Mouse (Mus musculus) liver, embryonic 11.5 days (tissue): ENCODE results near the gene Fto. TPM values are rescaled to one million over a fixed set of nuclear protein-coding genes. Genes with fewer than 3 reads are reported as not detected.
A peak's percentile ranks its signal among the peaks of the same experiment; 100 is the strongest.

Experiments used
- ATAC-seq: fragments of 200-750 bp; cut with Nextera tagmentation; replicated peaks from 2 replicates; pipeline ENCODE4 v1.8.0; 2017; ENCODE audit warnings: moderate number of reproducible peaks, mild to moderate bottlenecking, moderate TSS enrichment, moderate library complexity; ENCODE audit not compliant: low FRiP score
- DNase-seq: peaks from one replicate; pipeline ENCODE4 v3.0.0-alpha.2; 2017; ENCODE audit warnings: low spot score
- H3K27ac ChIP-seq: fragments of 300-500 bp; sonication (generic); 2 replicates; pipeline ENCODE4 v1.5.1; 2014; ENCODE audit warnings: mild to moderate bottlenecking, low read depth, low read length, control low read depth
- H3K27me3 ChIP-seq: fragments of 300-500 bp; sonication (generic); replicated peaks from 2 replicates; pipeline ENCODE4 v1.6.1; 2014; ENCODE audit warnings: low read length, mixed read lengths; ENCODE audit not compliant: control insufficient read depth, insufficient read depth
- H3K36me3 ChIP-seq: fragments of 300-500 bp; sonication (generic); 2 replicates; pipeline ENCODE4 v1.6.1; 2014; ENCODE audit warnings: mild to moderate bottlenecking, low read length, moderate library complexity, mixed read lengths; ENCODE audit not compliant: control insufficient read depth, insufficient read depth
- H3K4me1 ChIP-seq: fragments of 300-500 bp; sonication (generic); replicated peaks from 2 replicates; pipeline ENCODE4 v1.6.1; 2014; ENCODE audit warnings: low read length, mixed read lengths; ENCODE audit not compliant: control insufficient read depth, insufficient read depth
- H3K4me2 ChIP-seq: fragments of 300-500 bp; sonication (generic); 2 replicates; pipeline ENCODE4 v1.6.1; 2014; ENCODE audit warnings: mild to moderate bottlenecking, control low read depth, moderate library complexity
- H3K4me3 ChIP-seq: fragments of 300-500 bp; sonication (generic); 2 replicates; pipeline ENCODE4 v1.5.1; 2014; ENCODE audit warnings: low read depth, low read length, control low read depth
- H3K9ac ChIP-seq: fragments of 300-500 bp; sonication (generic); 2 replicates; pipeline ENCODE4 v1.6.1; 2014; ENCODE audit warnings: low read depth, low read length, control low read depth
- H3K9me3 ChIP-seq: fragments of 300-500 bp; sonication (generic); 2 replicates; pipeline ENCODE4 v1.6.1; 2016; ENCODE audit warnings: low read length, inconsistent platforms, mixed read lengths; ENCODE audit not compliant: control insufficient read depth
- WGBS: fragments of 180-500 bp; shearing (Covaris S2); extraction: QIAGEN DNeasy Blood & Tissue Kit; methylation state at CpG from one replicate; pipeline ENCODE4 v1.1.7; 2014; 5-methylcytosine and 5-hydroxymethylcytosine counted together
- polyA plus RNA-seq: library from polyadenylated mRNA; unstranded; fragments of >200 nt; fragmentation: Nextera tagmentation; extraction: Ambion mirVana; gene quantifications from 2 replicates; pipeline ENCODE4 v1.2.1, GENCODE M21; 2014

The Fto gene
- polyA plus RNA-seq, 1 experiment from 2014 or later, result 56.1 TPM

DNA sequence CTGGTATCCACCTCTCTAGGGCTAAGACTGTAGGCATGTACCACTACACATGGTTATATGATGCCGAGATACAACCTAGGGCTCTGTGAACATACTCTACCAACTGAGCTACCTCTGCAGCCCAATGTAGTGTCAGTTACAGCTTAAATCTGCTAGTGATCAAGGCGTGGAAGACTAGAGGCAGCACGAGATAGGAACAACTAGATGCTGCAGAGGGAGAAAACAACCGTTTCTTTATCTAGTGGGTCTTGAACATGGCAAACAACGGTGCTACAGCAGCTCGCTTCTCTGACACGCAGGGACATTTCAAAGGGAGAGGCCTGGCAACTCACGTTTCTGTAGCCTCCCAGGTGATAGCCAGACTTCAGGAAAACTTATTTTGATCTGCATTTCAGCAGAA is 31.8 kb upstream of the Fto start:
- DNase-seq (no peak), ATAC-seq (peak; percentile 26; the same call in 1 of the 2 replicates)
- Histone ChIP-seq H3K4me3 (no peak overlapping the region), H3K9me3 (no peaks in the 10 kb centered on the region), H3K9ac (no peak overlapping the region), H3K36me3 (no peaks in the 10 kb centered on the region), H3K4me2 (no peak overlapping the region), H3K4me1 (no peaks in the 10 kb centered on the region), H3K27me3 (no peaks in the 10 kb centered on the region), H3K27ac (no peak overlapping the region)
- 66% methylated on average over 8 of the region's 8 CpGs for WGBS

- H3K27ac ChIP-seq, result no peak overlapping the region
- DNase-seq, result no peak
- no peaks in the 10 kb centered on the region for H3K27me3 ChIP-seq
- no peaks in the 10 kb centered on the region for H3K4me1 ChIP-seq
- no peak overlapping the region for H3K4me3 ChIP-seq
- no peak for ATAC-seq
- WGBS, result 79% methylated on average over 5 of the region's 5 CpGs
- H3K4me2 ChIP-seq, result no peak overlapping the region
- no peaks in the 10 kb centered on the region for H3K9me3 ChIP-seq
- no peaks in the 10 kb centered on the region for H3K36me3 ChIP-seq
- H3K9ac ChIP-seq, result no peak overlapping the region
Observed at GRCm38 (mm10) chr8:91282655-91283054, 30.7 kb upstream of the Fto start.

- DNase-seq, result no peak
- H3K4me1 ChIP-seq, result no peaks in the 10 kb centered on the region; the same call in 1 of the 2 replicates
- ATAC-seq, result no peak
- no peak overlapping the region for H3K4me2 ChIP-seq
- H3K27me3 ChIP-seq, result no peaks in the 10 kb centered on the region
- H3K4me3 ChIP-seq, result no peak overlapping the region
- no peaks in the 10 kb centered on the region for H3K36me3 ChIP-seq
- no peak overlapping the region for H3K9ac ChIP-seq
- no peaks in the 10 kb centered on the region for H3K9me3 ChIP-seq
- WGBS, result 86% methylated on average over 1 of the region's 1 CpGs
- H3K27ac ChIP-seq, result no peak overlapping the region
Observed at GRCm38 (mm10) chr8:91283815-91284214, 29.5 kb upstream of the Fto start.

DNA sequence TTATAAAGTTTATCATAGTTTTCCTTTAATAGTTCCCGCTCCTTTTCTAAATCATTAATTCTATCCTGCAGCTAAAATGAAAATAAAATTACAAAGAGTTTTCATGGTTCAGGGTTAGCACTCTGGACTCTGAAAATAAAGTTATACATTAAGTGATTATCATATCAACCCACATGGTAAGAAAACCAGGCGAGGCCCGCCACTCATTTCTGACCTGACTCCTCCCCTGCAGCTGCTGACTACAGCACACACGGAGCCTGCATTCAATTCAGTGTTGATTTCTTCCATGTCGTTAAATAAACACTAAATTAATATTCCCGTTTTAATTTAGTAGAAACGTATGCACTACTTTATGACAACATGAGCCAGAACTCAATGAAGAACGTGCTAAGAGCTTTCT is 27.1 kb upstream of the Fto start:
- Histone ChIP-seq H3K9ac (no peak overlapping the region), H3K9me3 (no peaks in the 10 kb centered on the region), H3K27ac (no peak overlapping the region), H3K4me2 (no peak overlapping the region), H3K36me3 (no peaks in the 10 kb centered on the region), H3K4me3 (no peak overlapping the region), H3K4me1 (no peaks in the 10 kb centered on the region; the same call in 1 of the 2 replicates), H3K27me3 (no peaks in the 10 kb centered on the region)
- ATAC-seq (no peak), DNase-seq (no peak)
- 74% methylated on average over 8 of the region's 8 CpGs for WGBS

GRCm38 (mm10) chr8:91290576-91290975 is 22.7 kb upstream of the Fto start:
- Histone ChIP-seq H3K27me3 (no peaks in the 10 kb centered on the region), H3K4me1 (no peaks in the 10 kb centered on the region; the same call in 1 of the 2 replicates), H3K36me3 (no peaks in the 10 kb centered on the region), H3K4me3 (no peak overlapping the region), H3K4me2 (no peak overlapping the region), H3K9ac (no peak overlapping the region), H3K9me3 (no peaks in the 10 kb centered on the region), H3K27ac (no peak overlapping the region)
- no peak for ATAC-seq
- no peak for DNase-seq
- 87% methylated on average over 4 of the region's 4 CpGs for WGBS

- Histone ChIP-seq H3K4me2 (no peak overlapping the region), H3K4me3 (no peak overlapping the region), H3K27ac (no peak overlapping the region), H3K36me3 (no peaks in the 10 kb centered on the region), H3K9me3 (no peaks in the 10 kb centered on the region), H3K27me3 (no peaks in the 10 kb centered on the region), H3K9ac (no peak overlapping the region), H3K4me1 (no peaks in the 10 kb centered on the region)
- WGBS, result 92% methylated on average over 5 of the region's 5 CpGs
- DNase-seq (no peak), ATAC-seq (no peak)
Observed at GRCm38 (mm10) chr8:91295786-91296185, 17.5 kb upstream of the Fto start.

- Histone ChIP-seq H3K9ac (no peak overlapping the region), H3K9me3 (no peaks in the 10 kb centered on the region), H3K27ac (no peak overlapping the region), H3K36me3 (no peaks in the 10 kb centered on the region), H3K4me1 (no peaks in the 10 kb centered on the region), H3K4me3 (no peak overlapping the region), H3K4me2 (no peak overlapping the region), H3K27me3 (no peaks in the 10 kb centered on the region)
- 79% methylated on average over 2 of the region's 2 CpGs for WGBS
- no peak for ATAC-seq
- no peak for DNase-seq
Observed at GRCm38 (mm10) chr8:91298672-91299071, 14.7 kb upstream of the Fto start.

GRCm38 (mm10) chr8:91304481-91305386 is 8.6 kb upstream of the Fto start:
- Histone ChIP-seq H3K9me3 (no peaks in the 10 kb centered on the region), H3K4me1 (no peaks in the 10 kb centered on the region), H3K27me3 (no peaks in the 10 kb centered on the region), H3K4me3 (no peak overlapping the region), H3K4me2 (no peak overlapping the region), H3K27ac (no peak overlapping the region), H3K9ac (no peak overlapping the region), H3K36me3 (no peaks in the 10 kb centered on the region; the same call in 1 of the 2 replicates)
- ATAC-seq (no peak), DNase-seq (no peak)
- WGBS, result 78% methylated on average over 17 of the region's 17 CpGs

DNA sequence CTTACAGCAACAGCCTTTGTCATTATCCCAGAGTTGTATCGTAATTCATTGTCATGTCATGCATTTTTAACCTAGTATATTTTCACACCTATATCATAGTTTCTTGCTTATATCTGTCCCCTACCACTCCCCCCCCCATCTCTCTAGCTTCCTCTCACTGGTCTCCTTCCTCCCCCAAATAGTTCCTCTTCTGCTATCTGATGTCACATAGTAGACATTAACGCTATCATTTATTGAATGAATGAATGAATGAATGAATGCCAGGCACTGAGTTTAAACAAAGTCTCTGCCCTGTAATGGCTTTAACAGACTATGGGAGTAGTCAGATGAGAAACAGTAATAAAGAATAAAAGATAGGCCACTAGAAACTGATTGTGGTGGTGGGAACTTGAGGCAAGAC is 983 bp upstream of the Fto start:
- Histone ChIP-seq H3K36me3 (no peaks in the 10 kb centered on the region), H3K4me3 (peak overlapping the region; percentile 80), H3K4me2 (peak overlapping the region; percentile 59), H3K27me3 (no peaks in the 10 kb centered on the region), H3K4me1 (peaks cover 10% of the 10 kb centered on the region), H3K9ac (peak overlapping the region; percentile 6; the same call in 1 of the 2 replicates), H3K27ac (no peak overlapping the region), H3K9me3 (no peaks in the 10 kb centered on the region)
- no peak for ATAC-seq
- 60% methylated on average over 2 of the region's 2 CpGs for WGBS
- DNase-seq, result no peak
